Mouse (Mus musculus) lung, adult 10 weeks (tissue): ENCODE data around the gene Tcl1. TPM values are rescaled to one million over a fixed set of nuclear protein-coding genes. Genes with fewer than 3 reads are reported as not detected.

Experiments used
- polyA plus RNA-seq: library from polyadenylated mRNA; stranded (reverse); fragments of 350-450 nt; fragmentation: Illumina TruSeq; extraction: RNeasy Lipid Tissue Mini Kit (QIAGEN cat#74804); gene quantifications from one replicate; pipeline ENCODE4 v1.2.3, GENCODE M21; 2014; ENCODE audit warnings: low read depth, low replicate concordance; ENCODE audit not compliant: insufficient read depth

Tcl1 gene
- not detected for polyA plus RNA-seq

GRCm38 (mm10) chr12:105222601-105223319, at the start of gene Tcl1:
TSS of gene Tcl1 (minus strand) at chr12:105222793.

GRCm38 (mm10) chr12:105201657-105202056, 20.9 kb downstream of the Tcl1 start, which contains the start of gene Tcl1b4:
TSS of gene Tcl1b4 (plus strand) at chr12:105201957.

GRCm38 (mm10) chr12:105190743-105191142, 31.9 kb downstream of the Tcl1 start, which contains the start of gene Tcl1b3:
TSS of gene Tcl1b3 (plus strand) at chr12:105191043.

GRCm38 (mm10) chr12:105176044-105176443, 46.5 kb downstream of the Tcl1 start, which contains the start of gene Tcl1b5:
TSS of gene Tcl1b5 (plus strand) at chr12:105176344.

Other genes with a start within 250 kb of the Tcl1 start
- 1.1 TPM for gene Syne3, start 213.0 kb downstream of the Tcl1 start, polyA plus RNA-seq
- 42.4 TPM for gene Glrx5, start 190.1 kb downstream of the Tcl1 start, polyA plus RNA-seq
- not detected for gene Tcl1b2, start 76.8 kb downstream of the Tcl1 start, polyA plus RNA-seq
- not detected for gene Tcl1b1, start 63.1 kb downstream of the Tcl1 start, polyA plus RNA-seq
- gene Tcl1b5, start 46.4 kb downstream of the Tcl1 start, polyA plus RNA-seq: not detected
- not detected for gene Tcl1b3, start 31.8 kb downstream of the Tcl1 start, polyA plus RNA-seq
- gene Tcl1b4, start 20.8 kb downstream of the Tcl1 start, polyA plus RNA-seq: not detected
- not detected for gene Tunar, start 111.1 kb upstream of the Tcl1 start, polyA plus RNA-seq
- 2.5 TPM for gene D430019H16Rik, start 231.1 kb upstream of the Tcl1 start, polyA plus RNA-seq